Mouse (Mus musculus) kidney, adult 2 months (tissue): ENCODE measurements around the gene Vcam1.

ENCODE experiments used
- CTCF ChIP-seq: fragments of 200-500 bp; conservative IDR thresholded peaks from 2 replicates; pipeline ENCODE4 v1.5.1; 2011; ENCODE audit warnings: low read depth, mild to moderate bottlenecking, control low read depth, low read length, moderate library complexity, mixed read lengths; ENCODE audit not compliant: insufficient read depth, insufficient read length
- POLR2A ChIP-seq: fragments of 200-500 bp; IDR thresholded peaks from one replicate; pipeline ENCODE4 v1.6.1; 2011; ENCODE audit warnings: low read depth, low read length, control low read depth

- TF ChIP-seq POLR2A (no peak), CTCF (no peak)
These were observed 38.6 kb upstream of the Vcam1 start for GRCm38 (mm10) chr3:116168056-116168455.
